Mouse (Mus musculus): Measurements from ENCODE around the gene Gtf2a2. TPM values are rescaled to one million over a fixed set of nuclear protein-coding genes. Genes with fewer than 3 reads are reported as not detected.
"Not testable (repeated sequence)": the region's sequence is repeated elsewhere in the genome, so short reads cannot be mapped to it uniquely, and the experiment has no call there.

Gtf2a2 gene
- polyA plus RNA-seq, 1 experiment: 33.9 TPM

GRCm38 (mm10) chr9:70015632-70016031 is 3.3 kb downstream of the Gtf2a2 start:
- peaks cover 53% of the 10 kb centered on the region for H3K4me1 ChIP-seq
- no peak for TF ChIP-seq FLI1 (IDR thresholded peaks at IDR 0.05; ENCODE audit: low read length)
- no peak for TF ChIP-seq GATA1 (IDR thresholded peaks at IDR 0.05; ENCODE audit: borderline replicate concordance, low read length)
- no peaks in the 10 kb centered on the region for H3K27me3 ChIP-seq (replicated peaks)
- peaks cover 36% of the 10 kb centered on the region for H3K36me3 ChIP-seq (replicated peaks; ENCODE audit: low read length)
- no peaks in the 10 kb centered on the region for H3K9me3 ChIP-seq
- H3K4me3 ChIP-seq (replicated peaks): no peak overlapping the region

GRCm38 (mm10) chr9:70018879-70019278 is 6.5 kb downstream of the Gtf2a2 start:
- TF ChIP-seq FLI1 (IDR thresholded peaks at IDR 0.05; ENCODE audit: low read length): no peak
- TF ChIP-seq GATA1 (IDR thresholded peaks at IDR 0.05; ENCODE audit: borderline replicate concordance, low read length): no peak
- Histone ChIP-seq H3K27me3 (replicated peaks) (no peaks in the 10 kb centered on the region), H3K36me3 (replicated peaks; ENCODE audit: low read length) (peaks cover 55% of the 10 kb centered on the region), H3K9me3 (no peaks in the 10 kb centered on the region), H3K4me1 (peaks cover 53% of the 10 kb centered on the region), H3K4me3 (replicated peaks) (no peak overlapping the region)

- TF ChIP-seq FLI1 (IDR thresholded peaks at IDR 0.05; ENCODE audit: low read length): no peak
- TF ChIP-seq GATA1 (IDR thresholded peaks at IDR 0.05; ENCODE audit: borderline replicate concordance, low read length): no peak
- Histone ChIP-seq H3K27me3 (replicated peaks) (no peaks in the 10 kb centered on the region), H3K9me3 (no peaks in the 10 kb centered on the region), H3K4me1 (peaks cover 49% of the 10 kb centered on the region), H3K4me3 (replicated peaks) (no peak overlapping the region), H3K36me3 (replicated peaks; ENCODE audit: low read length) (peaks cover 59% of the 10 kb centered on the region)
Measured at GRCm38 (mm10) chr9:70021610-70022009, 9.3 kb downstream of the Gtf2a2 start.

GRCm38 (mm10) chr9:70022083-70022482 is 9.7 kb downstream of the Gtf2a2 start:
- Histone ChIP-seq H3K4me1 (peaks cover 44% of the 10 kb centered on the region), H3K36me3 (replicated peaks; ENCODE audit: low read length) (peaks cover 54% of the 10 kb centered on the region), H3K9me3 (no peaks in the 10 kb centered on the region), H3K4me3 (replicated peaks) (no peak overlapping the region), H3K27me3 (replicated peaks) (peaks cover under 1% of the 10 kb centered on the region)
- TF ChIP-seq FLI1 (IDR thresholded peaks at IDR 0.05; ENCODE audit: low read length): no peak
- no peak for TF ChIP-seq GATA1 (IDR thresholded peaks at IDR 0.05; ENCODE audit: borderline replicate concordance, low read length)

GRCm38 (mm10) chr9:70023615-70024014 is 11.3 kb downstream of the Gtf2a2 start:
- Histone ChIP-seq H3K4me1 (peaks cover 41% of the 10 kb centered on the region), H3K36me3 (replicated peaks; ENCODE audit: low read length) (peaks cover 45% of the 10 kb centered on the region)
- H3K27me3 ChIP-seq (replicated peaks); H3K4me3 ChIP-seq (replicated peaks); H3K9me3 ChIP-seq: not testable (repeated sequence)

GRCm38 (mm10) chr9:70024648-70025047 is 12.3 kb downstream of the Gtf2a2 start:
- TF ChIP-seq FLI1 (IDR thresholded peaks at IDR 0.05; ENCODE audit: low read length) (no peak), GATA1 (IDR thresholded peaks at IDR 0.05; ENCODE audit: borderline replicate concordance, low read length) (no peak)
- H3K27me3 ChIP-seq (replicated peaks): peaks cover 7% of the 10 kb centered on the region
- no peaks in the 10 kb centered on the region for H3K9me3 ChIP-seq
- H3K36me3 ChIP-seq (replicated peaks; ENCODE audit: low read length): peaks cover 36% of the 10 kb centered on the region
- H3K4me1 ChIP-seq: peaks cover 41% of the 10 kb centered on the region
- H3K4me3 ChIP-seq (replicated peaks): no peak overlapping the region

- no peaks in the 10 kb centered on the region for H3K9me3 ChIP-seq
- no peak for TF ChIP-seq GATA1 (IDR thresholded peaks at IDR 0.05; ENCODE audit: borderline replicate concordance, low read length)
- no peak for TF ChIP-seq FLI1 (IDR thresholded peaks at IDR 0.05; ENCODE audit: low read length)
- peaks cover 12% of the 10 kb centered on the region for H3K27me3 ChIP-seq (replicated peaks)
- no peak overlapping the region for H3K4me3 ChIP-seq (replicated peaks)
- peaks cover 28% of the 10 kb centered on the region for H3K36me3 ChIP-seq (replicated peaks; ENCODE audit: low read length)
- peaks cover 41% of the 10 kb centered on the region for H3K4me1 ChIP-seq
Measured at GRCm38 (mm10) chr9:70025365-70026012, 13.1 kb downstream of the Gtf2a2 start.

GRCm38 (mm10) chr9:70032167-70032566 is 19.8 kb downstream of the Gtf2a2 start:
- Histone ChIP-seq H3K36me3 (replicated peaks; ENCODE audit: low read length) (no peaks in the 10 kb centered on the region), H3K4me3 (replicated peaks) (no peak overlapping the region), H3K27me3 (replicated peaks) (peaks cover 47% of the 10 kb centered on the region), H3K4me1 (no peaks in the 10 kb centered on the region), H3K9me3 (no peaks in the 10 kb centered on the region)
- no peak for TF ChIP-seq GATA1 (IDR thresholded peaks at IDR 0.05; ENCODE audit: borderline replicate concordance, low read length)
- TF ChIP-seq FLI1 (IDR thresholded peaks at IDR 0.05; ENCODE audit: low read length): no peak

GRCm38 (mm10) chr9:70033056-70033455 is 20.7 kb downstream of the Gtf2a2 start:
- no peaks in the 10 kb centered on the region for H3K4me1 ChIP-seq
- 0 out of 2 replicates have a peak, but pooled peaks cover 3% of the 10 kb centered on the region for H3K9me3 ChIP-seq
- H3K27me3 ChIP-seq (replicated peaks): peaks cover 48% of the 10 kb centered on the region
- TF ChIP-seq GATA1 (IDR thresholded peaks at IDR 0.05; ENCODE audit: borderline replicate concordance, low read length) (no peak), FLI1 (IDR thresholded peaks at IDR 0.05; ENCODE audit: low read length) (no peak)
- H3K4me3 ChIP-seq (replicated peaks): no peak overlapping the region
- H3K36me3 ChIP-seq (replicated peaks; ENCODE audit: low read length): no peaks in the 10 kb centered on the region

GRCm38 (mm10) chr9:70034702-70035101 is 22.4 kb downstream of the Gtf2a2 start:
- peaks cover 7% of the 10 kb centered on the region; the same call in 1 of the 2 replicates for H3K9me3 ChIP-seq
- no peaks in the 10 kb centered on the region for H3K4me1 ChIP-seq
- peaks cover 43% of the 10 kb centered on the region for H3K27me3 ChIP-seq (replicated peaks)
- TF ChIP-seq GATA1 (IDR thresholded peaks at IDR 0.05; ENCODE audit: borderline replicate concordance, low read length) (no peak), FLI1 (IDR thresholded peaks at IDR 0.05; ENCODE audit: low read length) (no peak)
- no peaks in the 10 kb centered on the region for H3K36me3 ChIP-seq (replicated peaks; ENCODE audit: low read length)
- no peak overlapping the region for H3K4me3 ChIP-seq (replicated peaks)
